10 mouse cellular contexts compared by ENCODE assay signal in genomic region chr3:95645313-95646235, GRCm38 (mm10). TPM values are rescaled to one million over a fixed set of nuclear protein-coding genes. Genes with fewer than 3 reads are reported as not detected.
DNase-seq lines count a peak whose midpoint lies in the region; ATAC-seq lines count a peak whose summit lies in the region.
"Had no signal": no experiment of that assay in that cellular context is flagged by ENCODE, and none has a peak within 500 bp of the region (broad histone marks: within the 10 kb centered on the region; RNA-seq: fewer than 3 reads in every experiment).

No protein-coding gene starts in this region.

- peak; percentile 88 for ATAC-seq in megakaryocyte progenitor cell, adult 5-6 weeks (replicated peaks; ENCODE audit: poor library complexity)
- ATAC-seq: hindbrain, postnatal 0 days; midbrain, embryonic 15.5 days had no signal

- DNase-seq in A20 (ENCODE audit: low read depth, low spot score): peak; percentile 84
- peak; percentile 82 for DNase-seq in CD4-positive, CD25-positive, alpha-beta regulatory T cell, adult 2 months (ENCODE audit: low read depth, low spot score)
- DNase-seq in induced T-regulatory cell, adult 2 months (ENCODE audit: low read depth): peak; percentile 86
- no peak for DNase-seq in adrenal gland, postnatal 14 days
- no peak for DNase-seq in kidney, adult 11 months
- DNase-seq in Muller cell, postnatal 12 days (ENCODE audit: inconsistent ontology term): no peak
- no peak for DNase-seq in gastrocnemius, postnatal 10 days

RNA-seq across cellular contexts. Expression of gene Mcl1, which starts 13.0 kb away (rescaled TPM):
- 154 and 191 TPM in 2 replicates for total RNA-seq in megakaryocyte progenitor cell, adult 5-6 weeks (2015)
- 131 and 135 TPM in 2 replicates for total RNA-seq in megakaryocyte progenitor cell, adult 5-6 weeks (2017)
- 151 and 187 TPM in 2 replicates for total RNA-seq in adrenal gland, postnatal 14 days (2021)
- 100 to 1,000 TPM in 1 of 2 experiments, 10 to 100 TPM in 1; 96.8 to 111 TPM for total RNA-seq in gastrocnemius, postnatal 10 days (2021)

RNA-seq across cellular contexts. Expression of gene Ensa, which starts 20.8 kb away (rescaled TPM):
- total RNA-seq in megakaryocyte progenitor cell, adult 5-6 weeks (2015): 32.6 and 37.1 TPM in 2 replicates
- 49.7 and 66.8 TPM in 2 replicates for total RNA-seq in megakaryocyte progenitor cell, adult 5-6 weeks (2017)
- 72.6 and 74.5 TPM in 2 replicates for total RNA-seq in adrenal gland, postnatal 14 days (2021)
- total RNA-seq in gastrocnemius, postnatal 10 days (2021): 10 to 100 TPM; 80.1 to 80.2 TPM

RNA-seq across cellular contexts. Expression of gene Adamtsl4, which starts 42.1 kb away (rescaled TPM):
- 0.17 and 1.4 TPM in 2 replicates for total RNA-seq in megakaryocyte progenitor cell, adult 5-6 weeks (2015)
- total RNA-seq in megakaryocyte progenitor cell, adult 5-6 weeks (2017): 0.33 TPM in 1 of 2 replicates, not detected in the other
- total RNA-seq in adrenal gland, postnatal 14 days (2021): 6.6 and 8.4 TPM in 2 replicates
- 10 to 100 TPM; 23.9 to 26.3 TPM for total RNA-seq in gastrocnemius, postnatal 10 days (2021)

RNA-seq across cellular contexts. Expression of gene Golph3l, which starts 56.8 kb away (rescaled TPM):
- total RNA-seq in megakaryocyte progenitor cell, adult 5-6 weeks (2015): 57.3 and 60.3 TPM in 2 replicates
- total RNA-seq in megakaryocyte progenitor cell, adult 5-6 weeks (2017): 40.0 and 66.2 TPM in 2 replicates
- 33.6 and 35.9 TPM in 2 replicates for total RNA-seq in adrenal gland, postnatal 14 days (2021)
- 10 to 100 TPM; 14.4 to 15.5 TPM for total RNA-seq in gastrocnemius, postnatal 10 days (2021)

Comparison
In these comparisons a context has a peak if more than half of its experiments do, and no peak if none do; other contexts are left out.
1. DNase-seq: peak in A20 (single experiment), CD4-positive, CD25-positive, alpha-beta regulatory T cell, adult 2 months (single experiment) and induced T-regulatory cell, adult 2 months (single experiment); none in adrenal gland, postnatal 14 days (single experiment), kidney, adult 11 months (single experiment), Muller cell, postnatal 12 days (single experiment) and gastrocnemius, postnatal 10 days (single experiment).